Mouse (Mus musculus): ENCODE data around the gene Tmem182.

DNA sequence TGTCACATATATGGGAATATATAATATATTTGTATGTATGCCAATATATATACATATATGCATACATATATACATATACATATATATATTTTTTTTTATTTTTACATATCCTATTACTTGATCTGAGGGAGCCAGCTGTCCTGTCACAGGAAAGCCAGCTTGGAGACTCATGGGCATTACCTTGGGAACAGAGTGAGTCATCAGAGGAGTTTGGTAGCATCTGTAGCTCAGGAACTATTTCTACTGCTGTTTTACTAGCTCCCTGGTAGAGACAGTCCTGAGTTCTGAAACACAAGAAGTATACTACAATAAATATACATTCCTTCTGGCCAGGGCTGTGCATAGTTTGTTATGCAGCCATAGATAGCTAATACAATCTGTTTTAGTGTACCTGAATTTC lies 98.3 kb downstream of the Tmem182 start:
- TF ChIP-seq KAT2A (IDR thresholded peaks at IDR 0.05; ENCODE audit: insufficient replicate concordance, low read length) (no peak), ZMIZ1 (IDR thresholded peaks at IDR 0.05; ENCODE audit: low read depth, low read length) (no peak), USF2 (conservative IDR thresholded peaks at IDR 0.05; ENCODE audit: low read depth, low read length) (no peak), CTCF (conservative IDR thresholded peaks at IDR 0.05 in 1 of 2, IDR thresholded peaks at IDR 0.05 in 1 of 2; ENCODE audit: low read depth in 2 of 2, low read length in 2 of 2) (no peak), POLR2AphosphoS2 (IDR thresholded peaks at IDR 0.05; ENCODE audit: low read depth, low read length) (no peak), RAD21 (IDR thresholded peaks at IDR 0.05; ENCODE audit: low read depth, low read length) (no peak), USF1 (IDR thresholded peaks at IDR 0.05; ENCODE audit: low read depth, low read length) (no peak), ETS1 (conservative IDR thresholded peaks at IDR 0.05; ENCODE audit: low read depth, low read length) (no peak), ZC3H11A (IDR thresholded peaks at IDR 0.05; ENCODE audit: low read depth, low read length) (no peak), MAX (IDR thresholded peaks at IDR 0.05; ENCODE audit: low read length) (no peak), ZNF384 (IDR thresholded peaks at IDR 0.05; ENCODE audit: low read depth, low read length) (no peak), POLR2A (IDR thresholded peaks at IDR 0.05; ENCODE audit: low read depth, low read length) (no peak)
